Mouse (Mus musculus) cerebellum, adult 2 months (tissue): ENCODE measurements around the gene Wdr46.

Experiments
- CTCF ChIP-seq: fragments of 200-500 bp; IDR thresholded peaks from 2 replicates; pipeline ENCODE4 v1.5.1; 2011; ENCODE audit warnings: low read depth, mild to moderate bottlenecking, control low read depth, low read length, moderate library complexity, borderline replicate concordance; ENCODE audit not compliant: insufficient read depth
- POLR2A ChIP-seq: fragments of 200-500 bp; IDR thresholded peaks from 2 replicates; pipeline ENCODE4 v1.6.1; 2011; ENCODE audit warnings: low read length, control low read depth, borderline replicate concordance; ENCODE audit not compliant: insufficient read depth

GRCm38 (mm10) chr17:33926207-33926932 is 14.1 kb upstream of the Wdr46 start:
- TF ChIP-seq POLR2A (no peak), CTCF (no peak; the same call in 1 of the 2 replicates)
